Mouse (Mus musculus) lung, adult 2 months (tissue): ENCODE measurements around the gene Mettl7a2. TPM values are rescaled to one million over a fixed set of nuclear protein-coding genes. Genes with fewer than 3 reads are reported as not detected.
A peak's percentile ranks its signal among the peaks of the same experiment; 100 is the strongest.

Experiments
- DNase-seq: peaks from one replicate; pipeline ENCODE4 v3.0.0; 2022
- H3K4me1 ChIP-seq: fragments of 200-500 bp; 2 replicates; pipeline ENCODE4 v1.6.1; 2011; ENCODE audit warnings: low read length; ENCODE audit not compliant: control insufficient read depth, insufficient read depth
- H3K4me3 ChIP-seq: fragments of 200-500 bp; replicated peaks from 2 replicates; pipeline ENCODE3; 2011; ENCODE audit warnings: low read depth, mild to moderate bottlenecking, control low read depth, low read length; ENCODE audit errors: extremely low read depth
- CTCF ChIP-seq: fragments of 200-500 bp; IDR thresholded peaks from 2 replicates; pipeline ENCODE4 v1.5.1; 2011; ENCODE audit warnings: mild to moderate bottlenecking, low read length, control low read depth; ENCODE audit not compliant: insufficient read depth
- POLR2A ChIP-seq: fragments of 200-500 bp; IDR thresholded peaks from 2 replicates; pipeline ENCODE4 v1.6.1; 2011; ENCODE audit warnings: low read depth, mild to moderate bottlenecking, control low read depth, low read length, borderline replicate concordance; ENCODE audit errors: extremely low read depth
- WGBS: fragments of 180-500 bp; shearing (Covaris S2); methylation state at CpG from one replicate; pipeline ENCODE4 v1.1.7; 2018; 5-methylcytosine and 5-hydroxymethylcytosine counted together
- polyA plus RNA-seq: library from polyadenylated mRNA; depleted of rRNA; stranded (reverse); fragments of >200 nt; gene quantifications from 2 replicates; pipeline ENCODE4 v1.2.3, GENCODE M21; 2012; rRNA removed

Mettl7a2 gene
- polyA plus RNA-seq, 1 experiment = not detected

GRCm38 (mm10) chr15:100401811-100402210 is 48.8 kb downstream of the Mettl7a2 start:
- no peak for DNase-seq
- Histone ChIP-seq H3K4me1 (0 out of 2 replicates have a peak, but pooled peaks cover 2% of the 10 kb centered on the region), H3K4me3 (no peak overlapping the region)
- WGBS = 92% methylated on average over 4 of the region's 4 CpGs
- TF ChIP-seq POLR2A (no peak), CTCF (no peak)

- TF ChIP-seq CTCF = no peak
- no peak for TF ChIP-seq POLR2A
- Histone ChIP-seq H3K4me3 (no peak overlapping the region), H3K4me1 (0 out of 2 replicates have a peak, but pooled peaks cover 2% of the 10 kb centered on the region)
- DNase-seq = no peak
- 77% methylated on average over 14 of the region's 14 CpGs for WGBS
Measured at GRCm38 (mm10) chr15:100402347-100402746, 49.3 kb downstream of the Mettl7a2 start.

- peak overlapping the region; percentile 51 for H3K4me3 ChIP-seq
- DNase-seq = no peak
- WGBS = 70% methylated on average over 4 of the region's 4 CpGs
- H3K4me1 ChIP-seq = 0 out of 2 replicates have a peak, but pooled peaks cover 2% of the 10 kb centered on the region
- TF ChIP-seq CTCF (no peak), POLR2A (no peak)
Measured at GRCm38 (mm10) chr15:100402798-100403197, 49.8 kb downstream of the Mettl7a2 start.

GRCm38 (mm10) chr15:100403318-100404000 is 50.5 kb downstream of the Mettl7a2 start:
- H3K4me3 ChIP-seq = peak overlapping the region; percentile 51
- H3K4me1 ChIP-seq = 0 out of 2 replicates have a peak, but pooled peaks cover 2% of the 10 kb centered on the region
- DNase-seq = peak; percentile 47
- WGBS = 73% methylated on average over 16 of the region's 16 CpGs
- TF ChIP-seq POLR2A = no peak
- no peak for TF ChIP-seq CTCF

- Histone ChIP-seq H3K4me3 (no peak overlapping the region), H3K4me1 (0 out of 2 replicates have a peak, but pooled peaks cover 2% of the 10 kb centered on the region)
- TF ChIP-seq POLR2A = no peak
- no peak for TF ChIP-seq CTCF
- no peak for DNase-seq
- WGBS = 51% methylated on average over 5 of the region's 5 CpGs
Measured at GRCm38 (mm10) chr15:100406088-100406487, 53.1 kb downstream of the Mettl7a2 start.

GRCm38 (mm10) chr15:100410918-100411672 is 58.1 kb downstream of the Mettl7a2 start:
- WGBS = 47% methylated on average over 14 of the region's 14 CpGs
- no peak overlapping the region for H3K4me3 ChIP-seq
- TF ChIP-seq CTCF = no peak
- TF ChIP-seq POLR2A = no peak
- DNase-seq = peak; percentile 51
- no peaks in the 10 kb centered on the region for H3K4me1 ChIP-seq

Other genes with a start within 250 kb of the Mettl7a2 start
- gene Atf1, start 125.4 kb upstream of the Mettl7a2 start, polyA plus RNA-seq = 40.8 and 45.7 TPM in 2 replicates
- gene Tmprss12, start 72.4 kb upstream of the Mettl7a2 start, polyA plus RNA-seq = not detected in 2 replicates
- gene Mettl7a1, start 49.1 kb upstream of the Mettl7a2 start, polyA plus RNA-seq = 448 and 506 TPM in 2 replicates
- 0.80 and 1.1 TPM in 2 replicates for gene Mettl7a3, start 18.3 kb upstream of the Mettl7a2 start, polyA plus RNA-seq
- gene Methig1, start 51 bp upstream of the Mettl7a2 start, polyA plus RNA-seq = 0.11 TPM in 1 of 2 replicates, not detected in the other
- not detected in 2 replicates for gene Higd1c, start 11.3 kb downstream of the Mettl7a2 start, polyA plus RNA-seq
- gene Gm5475, start 68.9 kb downstream of the Mettl7a2 start, polyA plus RNA-seq = not detected in 2 replicates
- gene Slc11a2, start 71.9 kb downstream of the Mettl7a2 start, polyA plus RNA-seq = 35.5 and 53.2 TPM in 2 replicates
- 32.6 and 44.4 TPM in 2 replicates for gene Letmd1, start 115.8 kb downstream of the Mettl7a2 start, polyA plus RNA-seq
- 2.8 and 3.0 TPM in 2 replicates for gene Csrnp2, start 142.3 kb downstream of the Mettl7a2 start, polyA plus RNA-seq
- gene Tfcp2, start 198.8 kb downstream of the Mettl7a2 start, polyA plus RNA-seq = 7.7 and 8.2 TPM in 2 replicates
- 34.8 and 40.2 TPM in 2 replicates for gene Pou6f1, start 246.8 kb downstream of the Mettl7a2 start, polyA plus RNA-seq